Mouse (Mus musculus) liver, embryonic 13.5 days (tissue): ENCODE results near the gene 9130213A22Rik. TPM values are rescaled to one million over a fixed set of nuclear protein-coding genes. Genes with fewer than 3 reads are reported as not detected.
"Not testable (repeated sequence)": the region's sequence is repeated elsewhere in the genome, so short reads cannot be mapped to it uniquely, and the experiment has no call there.

Experiments used
- ATAC-seq: fragments of 200-750 bp; cut with Nextera tagmentation; 2 replicates; pipeline ENCODE4 v1.8.0; 2017; ENCODE audit warnings: low read depth, mild to moderate bottlenecking, moderate number of reproducible peaks, moderate library complexity
- DNase-seq: peaks from one replicate; pipeline ENCODE4 v3.0.0; 2022
- H3K27ac ChIP-seq: fragments of 300-500 bp; sonication (generic); 2 replicates; pipeline ENCODE4 v1.5.1; 2015; ENCODE audit warnings: moderate library complexity, mild to moderate bottlenecking, inconsistent platforms
- H3K27me3 ChIP-seq: fragments of 300-500 bp; sonication (generic); 2 replicates; pipeline ENCODE4 v1.6.1; 2015; ENCODE audit warnings: mild to moderate bottlenecking, inconsistent platforms
- H3K36me3 ChIP-seq: fragments of 300-500 bp; sonication (generic); 2 replicates; pipeline ENCODE4 v1.6.1; 2015; ENCODE audit warnings: mild to moderate bottlenecking, inconsistent platforms
- H3K4me1 ChIP-seq: fragments of 300-500 bp; sonication (generic); replicated peaks from 2 replicates; pipeline ENCODE4 v1.6.1; 2015; ENCODE audit warnings: inconsistent platforms
- H3K4me2 ChIP-seq: fragments of 300-500 bp; sonication (generic); 2 replicates; pipeline ENCODE4 v1.6.1; 2015; ENCODE audit warnings: inconsistent platforms, mild to moderate bottlenecking, moderate library complexity
- H3K4me3 ChIP-seq: fragments of 300-500 bp; sonication (generic); replicated peaks from 2 replicates; pipeline ENCODE4 v1.5.1; 2015; ENCODE audit warnings: mild to moderate bottlenecking, inconsistent platforms
- H3K9ac ChIP-seq: fragments of 300-500 bp; sonication (generic); 2 replicates; pipeline ENCODE4 v1.6.1; 2015; ENCODE audit warnings: mild to moderate bottlenecking, inconsistent platforms
- H3K9me3 ChIP-seq: fragments of 300-500 bp; sonication (generic); replicated peaks from 2 replicates; pipeline ENCODE4 v1.6.1; 2016; ENCODE audit warnings: inconsistent platforms
- WGBS: fragments of 180-500 bp; shearing (Covaris S2); methylation state at CpG from one replicate; pipeline ENCODE4 v1.1.7; 2015; ENCODE audit not compliant: insufficient replicate concordance; 5-methylcytosine and 5-hydroxymethylcytosine counted together
- polyA plus RNA-seq: library from polyadenylated mRNA; unstranded; fragments of >200 nt; fragmentation: Nextera tagmentation; extraction: Ambion mirVana; gene quantifications from 2 replicates; pipeline ENCODE4 v1.2.1, GENCODE M21; 2015

The 9130213A22Rik gene
- polyA plus RNA-seq, 1 experiment from 2014 or later = not detected

DNA sequence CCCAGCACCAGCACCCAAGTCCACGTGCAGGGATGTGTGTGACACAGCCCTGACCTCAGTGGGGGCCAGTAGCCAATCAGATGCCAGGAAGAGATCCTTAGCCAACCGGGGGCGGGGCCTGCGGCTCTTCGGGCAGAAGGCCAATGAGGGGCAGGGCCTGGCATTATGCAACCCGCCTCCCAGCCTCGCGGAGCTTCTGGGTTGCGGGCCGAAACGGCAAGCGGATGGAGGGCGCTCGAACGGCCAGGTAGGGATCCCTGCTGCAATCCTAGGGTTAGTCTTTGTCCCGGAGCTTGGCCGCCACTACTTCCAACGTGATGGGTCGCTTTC is 23.7 kb downstream of the 9130213A22Rik start:
- peak overlapping the region; percentile 77 for H3K9ac ChIP-seq
- peak overlapping the region; percentile 93 for H3K27ac ChIP-seq
- DNase-seq (peak; percentile 94), ATAC-seq (peak; percentile 55)
- H3K4me2 ChIP-seq = peak overlapping the region; percentile 95
- WGBS = under 1% methylated on average over 19 of the region's 19 CpGs
- peaks cover 67% of the 10 kb centered on the region for H3K4me1 ChIP-seq
- no peaks in the 10 kb centered on the region for H3K9me3 ChIP-seq
- peaks cover 33% of the 10 kb centered on the region for H3K36me3 ChIP-seq
- H3K4me3 ChIP-seq = peak overlapping the region; percentile 67
- no peaks in the 10 kb centered on the region for H3K27me3 ChIP-seq

DNA sequence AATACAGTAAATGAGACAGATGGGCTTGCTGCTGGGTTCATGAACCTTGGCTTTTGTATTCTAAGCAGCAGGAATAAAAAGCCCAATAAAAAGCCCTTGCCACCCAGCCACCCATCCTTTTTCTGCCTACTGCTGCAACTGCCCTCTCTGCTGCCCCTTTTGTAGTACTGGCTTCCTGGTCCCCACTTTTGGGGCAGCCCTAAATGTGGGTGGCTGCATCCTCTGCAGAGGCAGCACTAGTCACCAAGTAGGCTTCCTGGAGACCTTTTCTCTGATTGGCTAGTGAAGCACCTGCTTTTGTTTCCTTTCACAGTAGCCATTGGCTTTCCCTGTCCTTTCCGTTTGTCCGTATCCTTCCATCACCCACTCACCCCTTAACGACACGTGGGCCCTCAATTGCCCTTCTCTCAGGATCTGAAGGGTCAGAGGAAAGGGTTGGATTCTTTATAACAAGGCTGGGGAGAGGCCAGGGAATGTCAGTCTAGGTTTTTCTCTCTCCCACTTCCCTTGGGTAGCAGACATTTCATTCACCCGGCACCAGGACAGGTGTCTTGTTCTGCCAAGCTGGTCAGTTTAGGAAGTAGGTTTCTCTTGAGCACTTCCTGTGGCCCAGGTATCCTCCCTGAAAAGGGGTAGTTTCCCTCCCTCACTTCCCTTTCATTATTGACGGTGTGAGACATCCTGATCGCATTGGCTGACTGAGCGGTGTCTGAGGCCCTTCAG is 24.2 kb downstream of the 9130213A22Rik start:
- peak overlapping the region; percentile 95 for H3K4me2 ChIP-seq
- H3K36me3 ChIP-seq = peaks cover 28% of the 10 kb centered on the region
- H3K9me3 ChIP-seq = no peaks in the 10 kb centered on the region
- ATAC-seq (no peak), DNase-seq (no peak)
- WGBS = 31% methylated on average over 8 of the region's 8 CpGs
- H3K27ac ChIP-seq = peak overlapping the region; percentile 93
- peak overlapping the region; percentile 78 for H3K9ac ChIP-seq
- H3K4me1 ChIP-seq = peaks cover 68% of the 10 kb centered on the region
- H3K4me3 ChIP-seq = peak overlapping the region; percentile 67
- no peaks in the 10 kb centered on the region for H3K27me3 ChIP-seq

GRCm38 (mm10) chr11:69096987-69097900 is 25.1 kb downstream of the 9130213A22Rik start:
- DNase-seq = peak; percentile 95
- 2% methylated on average over 29 of the region's 29 CpGs for WGBS

GRCm38 (mm10) chr11:69096360-69096986 is 25.9 kb downstream of the 9130213A22Rik start:
- Histone ChIP-seq H3K36me3 (peaks cover 23% of the 10 kb centered on the region), H3K9me3 (no peaks in the 10 kb centered on the region), H3K4me1 (peaks cover 80% of the 10 kb centered on the region), H3K4me3 (peak overlapping the region; percentile 67), H3K4me2 (peak overlapping the region; percentile 95), H3K27me3 (no peaks in the 10 kb centered on the region), H3K9ac (peak overlapping the region; percentile 78), H3K27ac (peak overlapping the region; percentile 93)
- ATAC-seq (no peak), DNase-seq (no peak)
- WGBS = 20% methylated on average over 9 of the region's 9 CpGs

More at GRCm38 (mm10) chr11:69096987-69097900, 25.1 kb downstream of the 9130213A22Rik start:
- Histone ChIP-seq H3K9ac (peak overlapping the region; percentile 78), H3K4me2 (peak overlapping the region; percentile 95), H3K36me3 (peaks cover 24% of the 10 kb centered on the region), H3K27me3 (no peaks in the 10 kb centered on the region), H3K9me3 (no peaks in the 10 kb centered on the region), H3K4me1 (peaks cover 74% of the 10 kb centered on the region), H3K4me3 (peak overlapping the region; percentile 67), H3K27ac (peak overlapping the region; percentile 93)
- ATAC-seq = peak; percentile 24

- ATAC-seq = no peak
- WGBS = 2% methylated on average over 27 of the region's 27 CpGs
- peak overlapping the region; percentile 93 for H3K27ac ChIP-seq
- peaks cover 80% of the 10 kb centered on the region for H3K4me1 ChIP-seq
- peak overlapping the region; percentile 78 for H3K9ac ChIP-seq
- peak overlapping the region; percentile 95 for H3K4me2 ChIP-seq
- no peaks in the 10 kb centered on the region for H3K9me3 ChIP-seq
- H3K4me3 ChIP-seq = peak overlapping the region; percentile 67
- peak; percentile 50 for DNase-seq
- peaks cover 23% of the 10 kb centered on the region for H3K36me3 ChIP-seq
- H3K27me3 ChIP-seq = no peaks in the 10 kb centered on the region
These were observed 26.7 kb downstream of the 9130213A22Rik start for GRCm38 (mm10) chr11:69095511-69096231.

GRCm38 (mm10) chr11:69094697-69095429 is 27.5 kb downstream of the 9130213A22Rik start, which contains the start of gene Per1:
Per1 (plus strand) TSS chr11:69095217.
- DNase-seq (peak; percentile 99), ATAC-seq (peak; percentile 86)
- Histone ChIP-seq H3K4me2 (peak within 1 kb of the TSS; percentile 95), H3K27ac (peak within 1 kb of the TSS; percentile 93), H3K27me3 (no peaks in the 10 kb centered on the region), H3K36me3 (peaks cover 29% of the 10 kb centered on the region), H3K4me3 (peak within 1 kb of the TSS; percentile 67), H3K4me1 (peaks cover 80% of the 10 kb centered on the region), H3K9me3 (no peaks in the 10 kb centered on the region), H3K9ac (peak within 1 kb of the TSS; percentile 78)
- 1% methylated on average over 37 of the region's 37 CpGs for WGBS

- not testable (repeated sequence) for H3K9ac ChIP-seq, DNase-seq, H3K4me3 ChIP-seq, H3K27me3 ChIP-seq, H3K9me3 ChIP-seq, ATAC-seq
- Histone ChIP-seq H3K36me3 (peaks cover 34% of the 10 kb centered on the region), H3K4me2 (0 out of 2 replicates have a peak overlapping the region, but pooled peaks have one; percentile 9), H3K27ac (0 out of 2 replicates have a peak overlapping the region, but pooled peaks have one; percentile 85), H3K4me1 (peaks cover 80% of the 10 kb centered on the region)
- WGBS = 83% methylated on average over 7 of the region's 7 CpGs
These were observed 28.5 kb downstream of the 9130213A22Rik start for GRCm38 (mm10) chr11:69093856-69094255.

DNA sequence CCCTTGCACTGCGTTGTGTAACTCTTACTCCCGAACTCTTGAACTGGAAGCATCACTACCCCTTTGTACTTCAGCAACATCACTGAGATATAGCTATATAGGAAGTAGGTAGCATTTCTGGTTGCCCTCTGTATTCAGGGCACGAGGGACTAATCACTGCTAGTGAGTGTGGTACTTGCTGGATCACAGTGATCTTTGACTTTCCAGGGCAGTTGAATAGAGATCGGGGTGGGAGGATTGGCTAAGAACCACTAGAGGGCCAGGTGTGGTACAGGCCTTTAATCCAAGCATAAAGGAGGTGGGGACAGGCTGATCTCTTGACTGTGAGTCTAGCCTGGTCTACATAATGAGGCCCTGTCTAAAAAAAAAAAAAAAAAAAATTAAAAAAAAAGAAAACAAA is 29.5 kb downstream of the 9130213A22Rik start:
- no peaks in the 10 kb centered on the region for H3K27me3 ChIP-seq
- ATAC-seq (no peak), DNase-seq (no peak)
- no peak overlapping the region for H3K4me3 ChIP-seq
- H3K4me1 ChIP-seq = peaks cover 74% of the 10 kb centered on the region
- H3K27ac ChIP-seq = no peak overlapping the region
- 74% methylated on average over 4 of the region's 4 CpGs for WGBS
- no peak overlapping the region for H3K4me2 ChIP-seq
- H3K9me3 ChIP-seq = no peaks in the 10 kb centered on the region
- H3K9ac ChIP-seq = no peak overlapping the region
- peaks cover 34% of the 10 kb centered on the region for H3K36me3 ChIP-seq

- peaks cover 74% of the 10 kb centered on the region for H3K4me1 ChIP-seq
- no peak overlapping the region for H3K27ac ChIP-seq
- ATAC-seq = no peak
- H3K4me2 ChIP-seq = no peak overlapping the region
- no peaks in the 10 kb centered on the region for H3K27me3 ChIP-seq
- no peaks in the 10 kb centered on the region for H3K9me3 ChIP-seq
- H3K36me3 ChIP-seq = peaks cover 34% of the 10 kb centered on the region
- no peak overlapping the region for H3K4me3 ChIP-seq
- DNase-seq = peak; percentile 76
- no peak overlapping the region for H3K9ac ChIP-seq
- WGBS = 2% methylated on average over 3 of the region's 3 CpGs
These were observed 30.0 kb downstream of the 9130213A22Rik start for GRCm38 (mm10) chr11:69092386-69092751.
